In the genomic region with DNA sequence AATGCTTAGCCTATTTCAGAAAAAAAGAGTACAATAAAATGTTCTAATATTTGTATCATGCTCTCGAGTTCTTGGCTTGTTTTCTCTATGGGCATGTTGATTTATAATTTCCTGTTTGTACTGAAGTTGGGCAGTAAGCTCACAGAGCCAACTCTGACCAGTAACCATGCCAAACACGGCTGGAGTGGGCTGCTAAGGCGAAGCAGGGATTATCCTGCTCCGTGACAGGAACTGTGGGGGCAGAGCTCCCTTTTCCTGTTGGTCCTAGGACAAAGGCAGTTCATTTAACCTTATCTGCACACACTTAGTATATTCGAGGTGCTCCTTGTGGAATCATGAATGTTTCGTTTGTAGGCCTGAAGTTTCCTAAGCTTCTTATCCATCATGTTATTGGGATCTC, we compare ENCODE assay signal across 20 mouse cellular contexts. TPM values are rescaled to one million over a fixed set of nuclear protein-coding genes. Genes with fewer than 3 reads are reported as not detected.
A peak's percentile ranks its signal among the peaks of the same experiment; 100 is the strongest.
DNase-seq lines count a peak whose midpoint lies in the region; ATAC-seq and TF ChIP-seq lines count a peak whose summit lies in the region.
"Had no signal": no experiment of that assay in that cellular context is flagged by ENCODE, and none has a peak within 500 bp of the region (broad histone marks: within the 10 kb centered on the region; RNA-seq: fewer than 3 reads in every experiment).

No protein-coding gene starts in this region.

- H3K4me2 ChIP-seq in midbrain, postnatal 0 days (ENCODE audit: low read depth, low read length, poor library complexity, severe bottlenecking) = no peak overlapping the region
- H3K4me2 ChIP-seq: heart, embryonic 15.5 days; neural tube, embryonic 13.5 days; stomach, embryonic 15.5 days had no signal

- TF ChIP-seq CTCF in midbrain, postnatal 0 days (IDR thresholded peaks at IDR 0.05) = no peak

- intact Hi-C loops in left cerebral cortex, postnatal 4 days (cut with DNase I) = no loop called here

- H3K9me3 ChIP-seq in midbrain, postnatal 0 days (ENCODE audit: low read length) = no peaks in the 10 kb centered on the region
- H3K9me3 ChIP-seq in midbrain, embryonic 10.5 days (replicated peaks) = no peaks in the 10 kb centered on the region
- H3K9me3 ChIP-seq: heart, embryonic 15.5 days; neural tube, embryonic 13.5 days; stomach, embryonic 15.5 days had no signal

- no peaks in the 10 kb centered on the region for H3K4me1 ChIP-seq in midbrain, postnatal 0 days (ENCODE audit: insufficient read depth, low read length)
- no peaks in the 10 kb centered on the region for H3K4me1 ChIP-seq in midbrain, embryonic 10.5 days
- H3K4me1 ChIP-seq: heart, embryonic 15.5 days; neural tube, embryonic 13.5 days; stomach, embryonic 15.5 days had no signal

- H3K27me3 ChIP-seq in midbrain, postnatal 0 days (ENCODE audit: insufficient read depth, low read length) = no peaks in the 10 kb centered on the region
- no peaks in the 10 kb centered on the region for H3K27me3 ChIP-seq in midbrain, embryonic 10.5 days (ENCODE audit: low read depth, poor library complexity, severe bottlenecking)
- H3K27me3 ChIP-seq: heart, embryonic 15.5 days; neural tube, embryonic 13.5 days; stomach, embryonic 15.5 days had no signal

- H3K4me3 ChIP-seq in midbrain, postnatal 0 days (ENCODE audit: low read depth, low read length) = no peak overlapping the region
- no peak overlapping the region for H3K4me3 ChIP-seq in midbrain, embryonic 10.5 days
- H3K4me3 ChIP-seq: heart, embryonic 15.5 days; neural tube, embryonic 13.5 days; stomach, embryonic 15.5 days had no signal

- no peak overlapping the region for H3K27ac ChIP-seq in midbrain, postnatal 0 days (ENCODE audit: low read depth, low read length)
- H3K27ac ChIP-seq in midbrain, embryonic 10.5 days (replicated peaks) = no peak overlapping the region
- H3K27ac ChIP-seq: heart, embryonic 15.5 days; neural tube, embryonic 13.5 days; stomach, embryonic 15.5 days had no signal

- DNase-seq in adrenal gland, adult 8-10 months = peak; percentile 7
- DNase-seq in adrenal gland, adult 18-20 months (ENCODE audit: low spot score in 2 of 2) = no peak
- peak; percentile 7 for DNase-seq in midbrain, postnatal 0 days (ENCODE audit: low spot score)
- DNase-seq in midbrain, embryonic 10.5 days (ENCODE audit: low spot score) = no peak
- DNase-seq in lung, adult 18-20 months = peak; percentile 24 to 41
- peak; percentile 36 to 67 for DNase-seq in lung, postnatal 4 days
- no peak for DNase-seq in T-cell, adult 2 months (ENCODE audit: low spot score)
- DNase-seq in left cerebral cortex, postnatal 4 days = no peak
- DNase-seq: cerebellum, adult 18-20 months; embryo, embryonic 11 days; gastrocnemius, postnatal 36 days; retina, postnatal 1 day had no signal

- WGBS in midbrain, postnatal 0 days = 39% methylated on average over 6 of the region's 6 CpGs
- WGBS in midbrain, embryonic 10.5 days = 64% methylated on average over 6 of the region's 6 CpGs

- ATAC-seq in midbrain, postnatal 0 days (ENCODE audit: low FRiP score) = no peak

- no peak overlapping the region for H3K9ac ChIP-seq in midbrain, postnatal 0 days (replicated peaks; ENCODE audit: low read length, poor library complexity, severe bottlenecking)
- H3K9ac ChIP-seq: heart, embryonic 15.5 days; neural tube, embryonic 13.5 days; stomach, embryonic 15.5 days had no signal

- no peaks in the 10 kb centered on the region for H3K36me3 ChIP-seq in midbrain, postnatal 0 days (ENCODE audit: insufficient read depth, low read length)
- no peaks in the 10 kb centered on the region for H3K36me3 ChIP-seq in midbrain, embryonic 10.5 days
- H3K36me3 ChIP-seq: heart, embryonic 15.5 days; neural tube, embryonic 13.5 days; stomach, embryonic 15.5 days had no signal

RNA-seq across cellular contexts. Expression of a gene that starts 6.8 kb away (rescaled TPM):
- not detected for total RNA-seq in adrenal gland, adult 8-10 months (2022)
- total RNA-seq in adrenal gland, adult 18-20 months (2021) = not detected
- not detected in 2 replicates for total RNA-seq in midbrain, postnatal 0 days (2014; rRNA removed)
- 0.11 TPM in 1 of 2 replicates, not detected in the other for polyA plus RNA-seq in midbrain, postnatal 0 days (2015; fragmentation: Nextera tagmentation; extraction: Ambion mirVana)
- not detected in 2 replicates for polyA plus RNA-seq in midbrain, embryonic 10.5 days (2016; fragmentation: Nextera tagmentation; extraction: Ambion mirVana)
- total RNA-seq in left cerebral cortex, postnatal 4 days (2021) = under 1 TPM in 1 of 2 experiments, not detected in 1; 0.38 TPM
- total RNA-seq: gastrocnemius, postnatal 36 days; layer of hippocampus, adult 8-10 months; liver, adult 2 months; megakaryocyte, adult 5-6 weeks had no signal
- polyA plus RNA-seq: brain, embryonic 14.5 days; heart, embryonic 15.5 days; liver, adult 2 months; neural tube, embryonic 13.5 days; stomach, embryonic 15.5 days; urinary bladder, adult 2 months had no signal

RNA-seq across cellular contexts. Expression of a gene that starts 19.2 kb away (rescaled TPM):
- total RNA-seq in adrenal gland, adult 8-10 months (2022) = under 1 TPM; 0.31 to 1.00 (median 0.65) TPM
- total RNA-seq in adrenal gland, adult 18-20 months (2021) = under 1 TPM; 0.30 to 0.58 TPM
- total RNA-seq in midbrain, postnatal 0 days (2014; rRNA removed) = 2.1 and 7.0 TPM in 2 replicates
- 2.5 and 2.9 TPM in 2 replicates for polyA plus RNA-seq in midbrain, postnatal 0 days (2015; fragmentation: Nextera tagmentation; extraction: Ambion mirVana)
- polyA plus RNA-seq in midbrain, embryonic 10.5 days (2016; fragmentation: Nextera tagmentation; extraction: Ambion mirVana) = 0.46 and 0.73 TPM in 2 replicates
- 1 to 10 TPM; 3.0 to 4.7 TPM for total RNA-seq in left cerebral cortex, postnatal 4 days (2021)
- total RNA-seq: gastrocnemius, postnatal 36 days; liver, adult 2 months; megakaryocyte, adult 5-6 weeks had no signal
- polyA plus RNA-seq: liver, adult 2 months had no signal

RNA-seq across cellular contexts. Expression of a gene that starts 29.0 kb away (rescaled TPM):
- 10 to 100 TPM; 17.3 to 26.2 (median 21.9) TPM for total RNA-seq in adrenal gland, adult 8-10 months (2022)
- total RNA-seq in adrenal gland, adult 18-20 months (2021) = 10 to 100 TPM; 15.8 to 19.9 TPM
- total RNA-seq in midbrain, postnatal 0 days (2014; rRNA removed) = 9.9 and 15.3 TPM in 2 replicates
- polyA plus RNA-seq in midbrain, postnatal 0 days (2015; fragmentation: Nextera tagmentation; extraction: Ambion mirVana) = 48.8 and 52.3 TPM in 2 replicates
- 38.8 and 41.5 TPM in 2 replicates for polyA plus RNA-seq in midbrain, embryonic 10.5 days (2016; fragmentation: Nextera tagmentation; extraction: Ambion mirVana)
- 10 to 100 TPM; 22.0 to 23.2 TPM for total RNA-seq in left cerebral cortex, postnatal 4 days (2021)

Comparison
In these comparisons a context has a peak if more than half of its experiments do, and no peak if none do; other contexts are left out.
1. DNase-seq: peak in adrenal gland, adult 8-10 months (single experiment), midbrain, postnatal 0 days (single experiment), lung, adult 18-20 months (2 of 2) and lung, postnatal 4 days (2 of 2); none in adrenal gland, adult 18-20 months (0 of 2), midbrain, embryonic 10.5 days (single experiment), T-cell, adult 2 months (single experiment) and left cerebral cortex, postnatal 4 days (single experiment).